In genomic region chr13:43399576-43399975, GRCm38 (mm10) we compare ENCODE assay signal across 8 mouse cellular contexts. TPM values are rescaled to one million over a fixed set of nuclear protein-coding genes. Genes with fewer than 3 reads are reported as not detected.
DNase-seq lines count a peak whose midpoint lies in the region; ATAC-seq and TF ChIP-seq lines count a peak whose summit lies in the region.
"Had no signal": no experiment of that assay in that cellular context is flagged by ENCODE, and none has a peak within 500 bp of the region (broad histone marks: within the 10 kb centered on the region; RNA-seq: fewer than 3 reads in every experiment).

No protein-coding gene starts in this region.

- H3K4me3 ChIP-seq in forebrain, embryonic 14.5 days (ENCODE audit: low read depth, low read length), result no peak overlapping the region
- H3K4me3 ChIP-seq in liver, embryonic 14.5 days (ENCODE audit: insufficient read depth in 1 of 2, low read depth in 2 of 2, low read length in 2 of 2), result peak overlapping the region; percentile 62 to 94; a peak in 3 of 4 replicates

- peak overlapping the region; percentile 79 for H3K4me2 ChIP-seq in forebrain, embryonic 14.5 days (ENCODE audit: low read length)
- H3K4me2 ChIP-seq in liver, embryonic 14.5 days (ENCODE audit: low read depth), result peak overlapping the region; percentile 89

- WGBS in forebrain, embryonic 14.5 days, result 82% methylated on average over 5 of the region's 5 CpGs
- 65% methylated on average over 5 of the region's 5 CpGs for WGBS in liver, embryonic 14.5 days (ENCODE audit: insufficient replicate concordance)

- no peak for ATAC-seq in forebrain, embryonic 14.5 days
- ATAC-seq in liver, embryonic 14.5 days (ENCODE audit: insufficient read depth), result no peak
- no peak; the same call in 1 of the 2 replicates for ATAC-seq in monocyte, adult 5-6 weeks (replicated peaks; ENCODE audit: insufficient number of reproducible peaks, low FRiP score, low TSS enrichment, poor library complexity, severe bottlenecking)
- no peak for ATAC-seq in CD4-positive, CD25-positive, alpha-beta regulatory T cell, adult 4 months

- TF ChIP-seq EP300 in liver, embryonic 14.5 days (IDR thresholded peaks at IDR 0.05; ENCODE audit: low read depth), result no peak

- no peaks in the 10 kb centered on the region for H3K9me3 ChIP-seq in forebrain, embryonic 14.5 days (replicated peaks; ENCODE audit: control insufficient read depth, low read length)
- no peaks in the 10 kb centered on the region for H3K9me3 ChIP-seq in liver, embryonic 14.5 days (ENCODE audit: control insufficient read depth, low read length)

- no peak overlapping the region for H3K9ac ChIP-seq in forebrain, embryonic 14.5 days (ENCODE audit: low read length)
- H3K9ac ChIP-seq in liver, embryonic 14.5 days (replicated peaks), result peak overlapping the region; percentile 69

- no peaks in the 10 kb centered on the region for H3K27me3 ChIP-seq in forebrain, embryonic 14.5 days (replicated peaks; ENCODE audit: control insufficient read depth, insufficient read depth, low read length)
- no peaks in the 10 kb centered on the region for H3K27me3 ChIP-seq in liver, embryonic 14.5 days (ENCODE audit: control insufficient read depth, insufficient read depth, low read length)

- no peak for TF ChIP-seq CTCF in liver, embryonic 14.5 days (IDR thresholded peaks at IDR 0.05; ENCODE audit: low read depth)

- H3K27ac ChIP-seq in forebrain, embryonic 14.5 days (ENCODE audit: low read depth, low read length), result no peak overlapping the region
- no peak overlapping the region for H3K27ac ChIP-seq in liver, embryonic 14.5 days

- H3K4me1 ChIP-seq in forebrain, embryonic 14.5 days (ENCODE audit: control insufficient read depth, insufficient read depth, low read length), result no peaks in the 10 kb centered on the region
- peaks cover 0 to 9% of the 10 kb centered on the region in 2 experiments; a peak in 3 of 4 replicates for H3K4me1 ChIP-seq in liver, embryonic 14.5 days (replicated peaks; ENCODE audit: control insufficient read depth in 2 of 2, insufficient read depth in 2 of 2, low read length in 1 of 2)

- peak; percentile 16 to 25 for DNase-seq in spleen, adult 18-20 months
- no peak for DNase-seq in spleen, adult 12 weeks (ENCODE audit: low spot score)
- DNase-seq in forebrain, embryonic 14.5 days (ENCODE audit: low spot score), result no peak
- no peak for DNase-seq in liver, embryonic 14.5 days (ENCODE audit: low read depth in 3 of 3, low spot score in 3 of 3)
- DNase-seq in cerebellum, postnatal 10 days, result no peak
- DNase-seq: heart, postnatal 4 days had no signal

- peaks cover 40% of the 10 kb centered on the region for H3K36me3 ChIP-seq in forebrain, embryonic 14.5 days (ENCODE audit: control insufficient read depth, insufficient read depth, low read length)
- H3K36me3 ChIP-seq in liver, embryonic 14.5 days (replicated peaks; ENCODE audit: control insufficient read depth, insufficient read depth, low read depth), result peaks cover 37% of the 10 kb centered on the region

RNA-seq across cellular contexts. Expression of gene Nol7, which starts 1.4 kb away (rescaled TPM):
- polyA plus RNA-seq in forebrain, embryonic 14.5 days (2014; fragmentation: Nextera tagmentation; extraction: Ambion mirVana), result 175 and 196 TPM in 2 replicates
- 37.2 and 84.2 TPM in 2 replicates for polyA plus RNA-seq in liver, embryonic 14.5 days (2012; rRNA removed)
- 123 and 125 TPM in 2 replicates for polyA plus RNA-seq in liver, embryonic 14.5 days (2014; fragmentation: Nextera tagmentation; extraction: Ambion mirVana)
- 180 to 335 TPM (median 181 TPM) in 3 replicates for total RNA-seq in monocyte, adult 5-6 weeks (2017)
- 100 to 1,000 TPM; 126 to 136 TPM for polyA plus RNA-seq in CD4-positive, CD25-positive, alpha-beta regulatory T cell, adult 4 months (2017; shearing (Covaris generic))

RNA-seq across cellular contexts. Expression of gene Sirt5, which starts 34.3 kb away (rescaled TPM):
- 34.2 and 35.9 TPM in 2 replicates for polyA plus RNA-seq in forebrain, embryonic 14.5 days (2014; fragmentation: Nextera tagmentation; extraction: Ambion mirVana)
- polyA plus RNA-seq in liver, embryonic 14.5 days (2012; rRNA removed), result 2.9 and 3.0 TPM in 2 replicates
- 4.1 and 4.4 TPM in 2 replicates for polyA plus RNA-seq in liver, embryonic 14.5 days (2014; fragmentation: Nextera tagmentation; extraction: Ambion mirVana)
- total RNA-seq in monocyte, adult 5-6 weeks (2017), result 5.7 to 7.8 TPM (median 6.5 TPM) in 3 replicates
- 10 to 100 TPM; 26.9 to 48.4 TPM for polyA plus RNA-seq in CD4-positive, CD25-positive, alpha-beta regulatory T cell, adult 4 months (2017; shearing (Covaris generic))

Comparison
In these comparisons a context has a peak if more than half of its experiments do, and no peak if none do; other contexts are left out.
1. DNase-seq: peak in spleen, adult 18-20 months (2 of 2); none in spleen, adult 12 weeks (single experiment), forebrain, embryonic 14.5 days (single experiment), liver, embryonic 14.5 days (0 of 3) and cerebellum, postnatal 10 days (0 of 2).